Mouse (Mus musculus): ENCODE results near the gene Ppp5c. TPM values are rescaled to one million over a fixed set of nuclear protein-coding genes. Genes with fewer than 3 reads are reported as not detected.

Gene Ppp5c
- 129 and 161 TPM in 2 replicates for polyA plus RNA-seq (2012; rRNA removed; ENCODE audit: low replicate concordance)

DNA sequence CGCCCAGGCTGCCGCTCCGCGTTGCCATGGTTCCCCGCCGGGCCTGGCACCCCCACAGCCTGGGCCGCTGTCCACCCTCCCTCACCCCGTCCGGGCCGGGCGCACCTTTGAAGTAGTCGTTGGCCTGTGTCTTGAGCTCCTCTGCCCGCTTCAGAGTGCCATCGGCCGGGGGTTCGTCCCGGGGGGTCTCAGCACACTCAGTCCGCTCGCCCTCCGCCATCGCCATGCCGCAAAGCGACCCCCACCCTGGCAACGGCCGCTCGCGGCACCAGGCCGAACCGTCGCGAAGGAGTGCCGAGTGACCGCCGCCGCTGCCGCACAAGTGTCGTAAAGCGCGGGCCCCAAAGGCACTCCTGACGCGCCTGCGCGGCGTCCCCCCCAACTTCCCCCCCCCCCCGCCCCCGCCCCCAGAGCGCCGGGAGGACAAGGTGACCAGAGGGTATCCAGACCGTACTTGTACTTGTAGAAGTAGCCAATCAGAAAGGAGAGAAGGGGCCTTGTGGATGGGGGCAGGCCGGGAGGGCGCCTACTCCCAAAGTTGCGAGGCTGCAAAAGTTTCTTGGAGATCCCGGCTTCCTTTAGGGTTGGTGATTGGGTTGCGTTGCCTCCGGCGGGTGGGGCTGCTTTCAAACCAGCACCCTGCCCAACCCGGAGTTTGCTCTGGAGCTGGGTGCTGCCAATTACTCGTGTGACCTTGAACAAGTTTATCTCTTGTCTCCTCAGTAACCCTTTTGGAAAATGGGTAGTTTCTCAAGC, at the start of gene Ppp5c:
Ppp5c (minus strand) TSS at position 337 of the 756 bp plus-strand sequence.

GRCm38 (mm10) chr7:17073904-17074615, 46.3 kb upstream of the Ppp5c start, which contains the start of gene Psg16:
Gene Psg16 (plus strand): TSS chr7:17074040.

DNA sequence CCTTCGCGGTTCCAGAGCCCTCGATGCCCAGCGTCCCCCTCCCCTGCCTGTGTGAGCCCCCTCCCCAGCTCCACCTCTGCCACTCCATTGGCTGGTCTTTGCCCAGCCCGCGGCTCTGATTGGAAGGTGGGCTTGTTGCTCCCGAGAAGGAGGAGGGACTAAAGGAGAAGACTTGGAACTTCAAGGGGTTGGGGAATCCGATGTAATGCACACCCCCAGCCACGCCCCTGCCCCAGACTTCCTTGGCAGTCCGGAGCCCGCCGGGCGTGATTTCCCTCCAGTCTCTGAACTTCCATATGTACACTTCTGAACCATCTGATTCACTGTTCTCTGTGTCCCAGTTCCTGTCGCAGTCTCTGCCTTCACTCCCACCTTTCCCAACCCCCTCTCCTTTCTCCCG, 34.7 kb upstream of the Ppp5c start, which contains the start of gene Hif3a:
Hif3a (minus strand) TSS at position 39 of the 400 bp plus-strand sequence.

GRCm38 (mm10) chr7:16992451-16992807, 35.3 kb downstream of the Ppp5c start, which contains the start of gene Ccdc8:
Gene Ccdc8 (plus strand): TSS chr7:16992708.

GRCm38 (mm10) chr7:16982859-16983568, 44.7 kb downstream of the Ppp5c start, which contains the start of gene Gm42372:
Gene Gm42372 (plus strand): TSS chr7:16983086.

GRCm38 (mm10) chr7:16959539-16960187, 68.1 kb downstream of the Ppp5c start, which contains the start of gene Pnmal1:
Gene Pnmal1 (plus strand): TSS chr7:16959679.

Other genes starting within 250 kb of the Ppp5c start
- 610 and 2,049 TPM in 2 replicates for gene Slc1a5, start 246.6 kb downstream of the Ppp5c start, polyA plus RNA-seq (2012; rRNA removed; ENCODE audit: low replicate concordance)
- 135 and 201 TPM in 2 replicates for gene Strn4, start 212.0 kb downstream of the Ppp5c start, polyA plus RNA-seq (2012; rRNA removed; ENCODE audit: low replicate concordance)
- 22.2 and 44.9 TPM in 2 replicates for gene Fkrp, start 211.2 kb downstream of the Ppp5c start, polyA plus RNA-seq (2012; rRNA removed; ENCODE audit: low replicate concordance)
- gene Prkd2, start 185.0 kb downstream of the Ppp5c start, polyA plus RNA-seq (2012; rRNA removed; ENCODE audit: low replicate concordance): 45.3 and 48.4 TPM in 2 replicates
- 6.1 and 84.2 TPM in 2 replicates for gene Dact3, start 152.6 kb downstream of the Ppp5c start, polyA plus RNA-seq (2012; rRNA removed; ENCODE audit: low replicate concordance)
- gene Gng8, start 136.1 kb downstream of the Ppp5c start, polyA plus RNA-seq (2012; rRNA removed; ENCODE audit: low replicate concordance): 6.5 and 30.5 TPM in 2 replicates
- gene Ptgir, start 121.4 kb downstream of the Ppp5c start, polyA plus RNA-seq (2012; rRNA removed; ENCODE audit: low replicate concordance): 9.8 and 12.6 TPM in 2 replicates
- 196 and 348 TPM in 2 replicates for gene Calm3, start 103.8 kb downstream of the Ppp5c start, polyA plus RNA-seq (2012; rRNA removed; ENCODE audit: low replicate concordance)
- 0.36 and 3.8 TPM in 2 replicates for gene Pnmal2, start 83.2 kb downstream of the Ppp5c start, polyA plus RNA-seq (2012; rRNA removed; ENCODE audit: low replicate concordance)
- 0.13 TPM in 1 of 2 replicates, not detected in the other for gene Pnmal1, start 68.2 kb downstream of the Ppp5c start, polyA plus RNA-seq (2012; rRNA removed; ENCODE audit: low replicate concordance)
- 0.03 TPM in 1 of 2 replicates, not detected in the other for gene Gm42372, start 44.8 kb downstream of the Ppp5c start, polyA plus RNA-seq (2012; rRNA removed; ENCODE audit: low replicate concordance)
- 3.2 and 13.5 TPM in 2 replicates for gene Ccdc8, start 35.2 kb downstream of the Ppp5c start, polyA plus RNA-seq (2012; rRNA removed; ENCODE audit: low replicate concordance)
- gene Hif3a, start 34.5 kb upstream of the Ppp5c start, polyA plus RNA-seq (2012; rRNA removed; ENCODE audit: low replicate concordance): 0.85 and 1.6 TPM in 2 replicates
- not detected in 2 replicates for gene Psg16, start 46.1 kb upstream of the Ppp5c start, polyA plus RNA-seq (2012; rRNA removed; ENCODE audit: low replicate concordance)
- gene Ceacam3, start 122.4 kb upstream of the Ppp5c start, polyA plus RNA-seq (2012; rRNA removed; ENCODE audit: low replicate concordance): not detected in 2 replicates
- not detected in 2 replicates for gene Psg29, start 175.6 kb upstream of the Ppp5c start, polyA plus RNA-seq (2012; rRNA removed; ENCODE audit: low replicate concordance)